Mouse (Mus musculus): Measurements from ENCODE around the gene 2200002J24Rik.

2200002J24Rik gene

GRCm38 (mm10) chr7:30698589-30698988 lies at the start of gene 2200002J24Rik:
TSS of gene 2200002J24Rik (plus strand) at chr7:30698926.
- no peak for DNase-seq (ENCODE audit: low spot score)

- peak; percentile 99 for DNase-seq (ENCODE audit: low spot score)
These were observed 48.9 kb upstream of the 2200002J24Rik start, which contains the start of gene Rbm42 for GRCm38 (mm10) chr7:30649591-30650540. TSS of gene Rbm42 (minus strand) at chr7:30650317.

GRCm38 (mm10) chr7:30664529-30665200 lies 34.1 kb upstream of the 2200002J24Rik start, which contains the start of gene Haus5:
TSS of gene Haus5 (minus strand) at chr7:30664994.
- DNase-seq (ENCODE audit: low spot score) = peak; percentile 91

- no peak for DNase-seq (ENCODE audit: low spot score)
These were observed 33.4 kb upstream of the 2200002J24Rik start for GRCm38 (mm10) chr7:30665321-30665720.

- DNase-seq (ENCODE audit: low spot score) = no peak
These were observed 29.5 kb upstream of the 2200002J24Rik start for GRCm38 (mm10) chr7:30669229-30669628.

GRCm38 (mm10) chr7:30671480-30671879 lies 27.2 kb upstream of the 2200002J24Rik start, which contains the start of gene Pmis2:
TSS of gene Pmis2 (minus strand) at chr7:30671605.
- no peak for DNase-seq (ENCODE audit: low spot score)

GRCm38 (mm10) chr7:30678263-30678975 lies 20.3 kb upstream of the 2200002J24Rik start:
- DNase-seq (ENCODE audit: low spot score) = no peak

GRCm38 (mm10) chr7:30681897-30682296 lies 16.8 kb upstream of the 2200002J24Rik start:
- DNase-seq (ENCODE audit: low spot score) = no peak

GRCm38 (mm10) chr7:30683425-30683824 lies 15.3 kb upstream of the 2200002J24Rik start:
- no peak for DNase-seq (ENCODE audit: low spot score)

- DNase-seq (ENCODE audit: low spot score) = no peak
These were observed 10.4 kb upstream of the 2200002J24Rik start for GRCm38 (mm10) chr7:30688325-30688724.

GRCm38 (mm10) chr7:30698101-30698500 lies 625 bp upstream of the 2200002J24Rik start:
- no peak for DNase-seq (ENCODE audit: low spot score)

GRCm38 (mm10) chr7:30706214-30706882 lies 7.6 kb downstream of the 2200002J24Rik start:
- DNase-seq (ENCODE audit: low spot score) = no peak

- no peak for DNase-seq (ENCODE audit: low spot score)
These were observed 8.7 kb downstream of the 2200002J24Rik start for GRCm38 (mm10) chr7:30707441-30707840.

- no peak for DNase-seq (ENCODE audit: low spot score)
These were observed 13.2 kb downstream of the 2200002J24Rik start, which contains the start of gene Atp4a for GRCm38 (mm10) chr7:30711942-30712341. TSS of gene Atp4a (plus strand) at chr7:30712209.

GRCm38 (mm10) chr7:30717006-30717715 lies 18.4 kb downstream of the 2200002J24Rik start:
- DNase-seq (ENCODE audit: low spot score) = peak; percentile 64

GRCm38 (mm10) chr7:30717716-30718046 lies 19.0 kb downstream of the 2200002J24Rik start:
- DNase-seq (ENCODE audit: low spot score) = no peak

- no peak for DNase-seq (ENCODE audit: low spot score)
These were observed 20.9 kb downstream of the 2200002J24Rik start for GRCm38 (mm10) chr7:30719669-30720068.

- no peak for DNase-seq (ENCODE audit: low spot score)
These were observed 22.6 kb downstream of the 2200002J24Rik start for GRCm38 (mm10) chr7:30721286-30721685.

- no peak for DNase-seq (ENCODE audit: low spot score)
These were observed 24.7 kb downstream of the 2200002J24Rik start for GRCm38 (mm10) chr7:30723274-30723953.

GRCm38 (mm10) chr7:30728214-30728613 lies 29.5 kb downstream of the 2200002J24Rik start:
- no peak for DNase-seq (ENCODE audit: low spot score)

Data from T-cell, adult 2 months (primary cell).